Mouse (Mus musculus) midbrain, postnatal 0 days (tissue): ENCODE data around the gene Gpm6a. TPM values are rescaled to one million over a fixed set of nuclear protein-coding genes. Genes with fewer than 3 reads are reported as not detected.

Experiments
- ATAC-seq: fragments of 200-750 bp; cut with Nextera tagmentation; 2 replicates; pipeline ENCODE4 v1.8.0; 2017; ENCODE audit warnings: moderate number of reproducible peaks, mild to moderate bottlenecking, moderate TSS enrichment, moderate library complexity; ENCODE audit not compliant: low FRiP score
- DNase-seq: peaks from one replicate; pipeline ENCODE4 v3.0.0-alpha.2; 2015; ENCODE audit warnings: low spot score
- H3K27ac ChIP-seq: fragments of 300-500 bp; sonication (generic); 2 replicates; pipeline ENCODE4 v1.5.1; 2014; ENCODE audit warnings: low read depth, mild to moderate bottlenecking, low read length, mixed read lengths
- H3K27me3 ChIP-seq: fragments of 300-500 bp; sonication (generic); 2 replicates; pipeline ENCODE4 v1.6.1; 2014; ENCODE audit warnings: low read length, control low read depth, mixed read lengths; ENCODE audit not compliant: insufficient read depth
- H3K36me3 ChIP-seq: fragments of 300-500 bp; sonication (generic); 2 replicates; pipeline ENCODE4 v1.6.1; 2014; ENCODE audit warnings: low read length, control low read depth, mixed read lengths; ENCODE audit not compliant: insufficient read depth
- H3K4me1 ChIP-seq: fragments of 300-500 bp; sonication (generic); 2 replicates; pipeline ENCODE4 v1.6.1; 2014; ENCODE audit warnings: mild to moderate bottlenecking, control low read depth, antibody characterized with exemption, low read length, mixed read lengths; ENCODE audit not compliant: insufficient read depth
- H3K4me2 ChIP-seq: fragments of 300-500 bp; sonication (generic); 2 replicates; pipeline ENCODE4 v1.6.1; 2014; ENCODE audit warnings: low read depth, mild to moderate bottlenecking, low read length, mixed read lengths; ENCODE audit not compliant: poor library complexity, severe bottlenecking
- H3K4me3 ChIP-seq: fragments of 300-500 bp; sonication (generic); 2 replicates; pipeline ENCODE4 v1.5.1; 2014; ENCODE audit warnings: low read depth, mild to moderate bottlenecking, low read length, moderate library complexity
- H3K9ac ChIP-seq: fragments of 300-500 bp; sonication (generic); replicated peaks from 2 replicates; pipeline ENCODE4 v1.6.1; 2014; ENCODE audit warnings: mild to moderate bottlenecking, low read length, moderate library complexity, mixed read lengths; ENCODE audit not compliant: poor library complexity, severe bottlenecking
- H3K9me3 ChIP-seq: fragments of 300-500 bp; sonication (generic); 2 replicates; pipeline ENCODE4 v1.6.1; 2016; ENCODE audit warnings: low read length, control low read depth
- CTCF ChIP-seq: IDR thresholded peaks from 2 replicates; pipeline ENCODE4 v1.5.1; 2016; ENCODE audit warnings: antibody characterized with exemption, mild to moderate bottlenecking
- WGBS: fragments of 180-500 bp; shearing (Covaris S2); extraction: QIAGEN DNeasy Blood & Tissue Kit; methylation state at CpG from one replicate; pipeline ENCODE4 v1.1.7; 2014; 5-methylcytosine and 5-hydroxymethylcytosine counted together
- polyA plus RNA-seq: library from polyadenylated mRNA; unstranded; fragments of >200 nt; fragmentation: Nextera tagmentation; extraction: Ambion mirVana; gene quantifications from 2 replicates; pipeline ENCODE4 v1.2.1, GENCODE M21; 2015
- total RNA-seq: library from RNA; depleted of rRNA; stranded (reverse); fragments of >200 nt; gene quantifications from 2 replicates; pipeline ENCODE4 v1.2.3, GENCODE M21; 2014

Gpm6a gene
- total and polyA plus RNA-seq, 2 experiments from 2014 or later, result 624 to 913 TPM

GRCm38 (mm10) chr8:54961571-54961970, 6.9 kb downstream of the Gpm6a start:
- H3K4me2 ChIP-seq, result no peak overlapping the region
- no peak for DNase-seq

GRCm38 (mm10) chr8:54975020-54975419, 20.4 kb downstream of the Gpm6a start:
- Histone ChIP-seq H3K27me3 (no peaks in the 10 kb centered on the region), H3K9ac (no peak overlapping the region), H3K27ac (no peak overlapping the region), H3K4me3 (no peak overlapping the region), H3K4me2 (no peak overlapping the region), H3K36me3 (no peaks in the 10 kb centered on the region), H3K4me1 (no peaks in the 10 kb centered on the region), H3K9me3 (no peaks in the 10 kb centered on the region)
- ATAC-seq (no peak), DNase-seq (no peak)
- TF ChIP-seq CTCF, result no peak
- 18% methylated on average over 1 of the region's 1 CpGs for WGBS

More at GRCm38 (mm10) chr8:54961571-54961970, 6.9 kb downstream of the Gpm6a start:
- Histone ChIP-seq H3K27ac (no peak overlapping the region), H3K9me3 (no peaks in the 10 kb centered on the region), H3K4me1 (peaks cover 5% of the 10 kb centered on the region; the same call in 1 of the 2 replicates), H3K36me3 (no peaks in the 10 kb centered on the region), H3K4me3 (no peak overlapping the region), H3K27me3 (no peaks in the 10 kb centered on the region), H3K9ac (no peak overlapping the region)
- no peak for TF ChIP-seq CTCF
- no peak for ATAC-seq

GRCm38 (mm10) chr8:54975506-54975905, 20.9 kb downstream of the Gpm6a start:
- ATAC-seq (0 out of 2 replicates have a peak, but pooled peaks have one; percentile 44), DNase-seq (peak; percentile 81)
- H3K4me1 ChIP-seq, result no peaks in the 10 kb centered on the region
- no peaks in the 10 kb centered on the region for H3K27me3 ChIP-seq
- no peak overlapping the region for H3K4me2 ChIP-seq
- WGBS, result 7% methylated on average over 2 of the region's 2 CpGs
- no peaks in the 10 kb centered on the region for H3K9me3 ChIP-seq
- no peak overlapping the region for H3K27ac ChIP-seq
- no peak overlapping the region for H3K9ac ChIP-seq
- H3K36me3 ChIP-seq, result no peaks in the 10 kb centered on the region
- H3K4me3 ChIP-seq, result no peak overlapping the region
- TF ChIP-seq CTCF, result no peak

- Histone ChIP-seq H3K4me1 (no peaks in the 10 kb centered on the region), H3K36me3 (no peaks in the 10 kb centered on the region), H3K4me3 (no peak overlapping the region), H3K9me3 (no peaks in the 10 kb centered on the region), H3K4me2 (no peak overlapping the region), H3K27me3 (no peaks in the 10 kb centered on the region), H3K9ac (no peak overlapping the region), H3K27ac (no peak overlapping the region)
- ATAC-seq, result no peak
- no peak for TF ChIP-seq CTCF
- peak; percentile 44 for DNase-seq
- 46% methylated on average over 2 of the region's 2 CpGs for WGBS
These were observed 21.3 kb downstream of the Gpm6a start for GRCm38 (mm10) chr8:54975927-54976326.

GRCm38 (mm10) chr8:54976663-54977062, 22.0 kb downstream of the Gpm6a start:
- ATAC-seq, result no peak
- H3K4me1 ChIP-seq, result no peaks in the 10 kb centered on the region
- H3K4me3 ChIP-seq, result no peak overlapping the region
- no peak for DNase-seq
- H3K4me2 ChIP-seq, result no peak overlapping the region
- TF ChIP-seq CTCF, result no peak
- no peak overlapping the region for H3K9ac ChIP-seq
- H3K9me3 ChIP-seq, result no peaks in the 10 kb centered on the region
- 48% methylated on average over 1 of the region's 1 CpGs for WGBS
- H3K36me3 ChIP-seq, result no peaks in the 10 kb centered on the region
- no peaks in the 10 kb centered on the region for H3K27me3 ChIP-seq
- no peak overlapping the region for H3K27ac ChIP-seq

GRCm38 (mm10) chr8:54986791-54987190, 32.1 kb downstream of the Gpm6a start:
- WGBS, result 28% methylated on average over 2 of the region's 2 CpGs
- Histone ChIP-seq H3K9me3 (no peaks in the 10 kb centered on the region), H3K27me3 (no peaks in the 10 kb centered on the region), H3K27ac (no peak overlapping the region), H3K4me3 (no peak overlapping the region), H3K4me2 (no peak overlapping the region), H3K4me1 (peaks cover 3% of the 10 kb centered on the region; the same call in 1 of the 2 replicates), H3K36me3 (no peaks in the 10 kb centered on the region), H3K9ac (no peak overlapping the region)
- ATAC-seq (no peak), DNase-seq (peak; percentile 61)
- TF ChIP-seq CTCF, result no peak
